Mouse (Mus musculus) forebrain, embryonic 11.5 days (tissue): ENCODE measurements at regions not wholly inside any gene's neighbourhood (a gene's known extent, or its start where the extent isn't known, plus 50 kb on each side); places are given as distances from the start of the nearest gene placed in this dataset.
A peak's percentile ranks its signal among the peaks of the same experiment; 100 is the strongest.

ENCODE experiments used
- ATAC-seq: fragments of 200-750 bp; cut with Nextera tagmentation; replicated peaks from 2 replicates; pipeline ENCODE4 v1.8.0; 2017; ENCODE audit warnings: moderate TSS enrichment; ENCODE audit not compliant: low FRiP score
- DNase-seq: peaks from one replicate; pipeline ENCODE4 v3.0.0-alpha.2; 2017; ENCODE audit warnings: low spot score
- H3K27ac ChIP-seq: fragments of 300-500 bp; sonication (generic); 2 replicates; pipeline ENCODE4 v1.5.1; 2014; ENCODE audit warnings: low read depth, low read length
- H3K27me3 ChIP-seq: fragments of 300-500 bp; sonication (generic); 2 replicates; pipeline ENCODE4 v1.6.1; 2014; ENCODE audit warnings: mild to moderate bottlenecking, low read length, mixed read lengths; ENCODE audit not compliant: control insufficient read depth, insufficient read depth
- H3K36me3 ChIP-seq: fragments of 300-500 bp; sonication (generic); 2 replicates; pipeline ENCODE4 v1.6.1; 2014; ENCODE audit warnings: mild to moderate bottlenecking, low read length, moderate library complexity, mixed read lengths; ENCODE audit not compliant: control insufficient read depth, insufficient read depth
- H3K4me1 ChIP-seq: fragments of 300-500 bp; sonication (generic); replicated peaks from 2 replicates; pipeline ENCODE4 v1.6.1; 2014; ENCODE audit warnings: low read length, mixed read lengths; ENCODE audit not compliant: control insufficient read depth, insufficient read depth
- H3K4me2 ChIP-seq: fragments of 300-500 bp; sonication (generic); 2 replicates; pipeline ENCODE4 v1.6.1; 2014; ENCODE audit warnings: low read depth, mild to moderate bottlenecking, low read length, moderate library complexity, mixed read lengths; ENCODE audit not compliant: severe bottlenecking
- H3K4me3 ChIP-seq: fragments of 300-500 bp; sonication (generic); 2 replicates; pipeline ENCODE4 v1.5.1; 2014; ENCODE audit warnings: low read depth, low read length
- H3K9ac ChIP-seq: fragments of 300-500 bp; sonication (generic); 2 replicates; pipeline ENCODE4 v1.6.1; 2014; ENCODE audit warnings: low read length
- H3K9me3 ChIP-seq: fragments of 300-500 bp; sonication (generic); 2 replicates; pipeline ENCODE4 v1.6.1; 2016; ENCODE audit warnings: low read length, mixed read lengths; ENCODE audit not compliant: control insufficient read depth
- WGBS: fragments of 180-500 bp; shearing (Covaris S2); extraction: QIAGEN DNeasy Blood & Tissue Kit; methylation state at CpG from one replicate; pipeline ENCODE4 v1.1.7; 2014; 5-methylcytosine and 5-hydroxymethylcytosine counted together

- no peak overlapping the region for H3K4me3 ChIP-seq
- no peak for DNase-seq
- H3K4me2 ChIP-seq = no peak overlapping the region
- no peaks in the 10 kb centered on the region for H3K36me3 ChIP-seq
- H3K27me3 ChIP-seq = no peaks in the 10 kb centered on the region
- no peak overlapping the region for H3K9ac ChIP-seq
- 62% methylated on average over 10 of the region's 10 CpGs for WGBS
- H3K9me3 ChIP-seq = no peaks in the 10 kb centered on the region
- ATAC-seq = 0 out of 2 replicates have a peak, but pooled peaks have one; percentile 49
- peaks cover 2% of the 10 kb centered on the region for H3K4me1 ChIP-seq
- H3K27ac ChIP-seq = no peak overlapping the region
These were observed 439.9 kb downstream of the Nyap2 start for GRCm38 (mm10) chr1:81516575-81517210.

GRCm38 (mm10) chr1:81520420-81521273 lies 443.9 kb downstream of the Nyap2 start:
- Histone ChIP-seq H3K4me2 (no peak overlapping the region), H3K4me3 (no peak overlapping the region), H3K27ac (peak overlapping the region; percentile 81), H3K27me3 (no peaks in the 10 kb centered on the region), H3K9ac (no peak overlapping the region), H3K36me3 (no peaks in the 10 kb centered on the region), H3K4me1 (peaks cover 3% of the 10 kb centered on the region), H3K9me3 (no peaks in the 10 kb centered on the region)
- DNase-seq = peak; percentile 49
- ATAC-seq = peak; percentile 92
- WGBS = 43% methylated on average over 9 of the region's 9 CpGs

- no peak overlapping the region for H3K9ac ChIP-seq
- no peaks in the 10 kb centered on the region for H3K27me3 ChIP-seq
- H3K4me2 ChIP-seq = no peak overlapping the region
- no peaks in the 10 kb centered on the region for H3K9me3 ChIP-seq
- WGBS = 92% methylated on average over 3 of the region's 3 CpGs
- peaks cover 3% of the 10 kb centered on the region for H3K4me1 ChIP-seq
- no peak overlapping the region for H3K4me3 ChIP-seq
- ATAC-seq (no peak), DNase-seq (no peak)
- H3K36me3 ChIP-seq = no peaks in the 10 kb centered on the region
- no peak overlapping the region for H3K27ac ChIP-seq
These were observed 446.2 kb downstream of the Nyap2 start for GRCm38 (mm10) chr1:81522929-81523328.

- no peaks in the 10 kb centered on the region for H3K9me3 ChIP-seq
These were observed 449.1 kb downstream of the Nyap2 start for GRCm38 (mm10) chr1:81525821-81526220.

GRCm38 (mm10) chr1:81537836-81538235 lies 461.1 kb downstream of the Nyap2 start:
- H3K4me3 ChIP-seq = no peak overlapping the region

More at GRCm38 (mm10) chr1:81525821-81526220, 449.1 kb downstream of the Nyap2 start:
- Histone ChIP-seq H3K4me3 (no peak overlapping the region), H3K27me3 (no peaks in the 10 kb centered on the region), H3K4me2 (no peak overlapping the region), H3K4me1 (peaks cover 3% of the 10 kb centered on the region), H3K27ac (no peak overlapping the region), H3K36me3 (no peaks in the 10 kb centered on the region), H3K9ac (no peak overlapping the region)
- ATAC-seq (no peak), DNase-seq (no peak)

GRCm38 (mm10) chr1:81539591-81540311 lies 463.0 kb downstream of the Nyap2 start:
- H3K27ac ChIP-seq = no peak overlapping the region
- WGBS = 86% methylated on average over 5 of the region's 5 CpGs
- no peaks in the 10 kb centered on the region for H3K9me3 ChIP-seq
- no peaks in the 10 kb centered on the region for H3K36me3 ChIP-seq
- no peak overlapping the region for H3K9ac ChIP-seq
- no peak for ATAC-seq
- DNase-seq = no peak
- no peaks in the 10 kb centered on the region for H3K4me1 ChIP-seq
- no peaks in the 10 kb centered on the region for H3K27me3 ChIP-seq
- H3K4me2 ChIP-seq = no peak overlapping the region
- no peak overlapping the region for H3K4me3 ChIP-seq

More at GRCm38 (mm10) chr1:81537836-81538235, 461.1 kb downstream of the Nyap2 start:
- ATAC-seq (no peak), DNase-seq (no peak)
- 60% methylated on average over 5 of the region's 5 CpGs for WGBS
- H3K27me3 ChIP-seq = no peaks in the 10 kb centered on the region
- H3K9ac ChIP-seq = no peak overlapping the region
- H3K4me1 ChIP-seq = no peaks in the 10 kb centered on the region
- H3K4me2 ChIP-seq = no peak overlapping the region
- no peaks in the 10 kb centered on the region for H3K36me3 ChIP-seq
- no peaks in the 10 kb centered on the region for H3K9me3 ChIP-seq
- H3K27ac ChIP-seq = no peak overlapping the region

GRCm38 (mm10) chr1:81548906-81549305 lies 472.2 kb downstream of the Nyap2 start:
- no peak for ATAC-seq
- Histone ChIP-seq H3K4me1 (no peaks in the 10 kb centered on the region), H3K9ac (no peak overlapping the region), H3K36me3 (no peaks in the 10 kb centered on the region), H3K27me3 (no peaks in the 10 kb centered on the region), H3K4me2 (no peak overlapping the region), H3K9me3 (no peaks in the 10 kb centered on the region), H3K27ac (no peak overlapping the region), H3K4me3 (no peak overlapping the region)
- WGBS = 67% methylated on average over 2 of the region's 2 CpGs
- DNase-seq = no peak

GRCm38 (mm10) chr1:81549706-81550105 lies 473.0 kb downstream of the Nyap2 start:
- H3K9ac ChIP-seq = no peak overlapping the region
- H3K27me3 ChIP-seq = no peaks in the 10 kb centered on the region
- no peak for DNase-seq
- H3K9me3 ChIP-seq = no peaks in the 10 kb centered on the region
- 91% methylated on average over 5 of the region's 5 CpGs for WGBS
- H3K36me3 ChIP-seq = no peaks in the 10 kb centered on the region
- ATAC-seq = no peak
- no peaks in the 10 kb centered on the region for H3K4me1 ChIP-seq
- H3K4me3 ChIP-seq = no peak overlapping the region
- no peak overlapping the region for H3K4me2 ChIP-seq
- H3K27ac ChIP-seq = no peak overlapping the region
